Mouse (Mus musculus) midbrain, embryonic 16.5 days (tissue): ENCODE results near the gene Nufip1. TPM values are rescaled to one million over a fixed set of nuclear protein-coding genes. Genes with fewer than 3 reads are reported as not detected.

Experiments
- ATAC-seq: fragments of 200-750 bp; cut with Nextera tagmentation; 2 replicates; pipeline ENCODE4 v1.8.0; 2017; ENCODE audit warnings: moderate TSS enrichment
- H3K27ac ChIP-seq: fragments of 300-500 bp; sonication (generic); 2 replicates; pipeline ENCODE4 v1.5.1; 2014; ENCODE audit warnings: mild to moderate bottlenecking, low read length, mixed read lengths
- H3K27me3 ChIP-seq: fragments of 300-500 bp; sonication (generic); 2 replicates; pipeline ENCODE4 v1.6.1; 2014; ENCODE audit warnings: low read depth, low read length, mixed read lengths; ENCODE audit not compliant: control insufficient read depth, insufficient read depth
- H3K36me3 ChIP-seq: fragments of 300-500 bp; sonication (generic); 2 replicates; pipeline ENCODE4 v1.6.1; 2014; ENCODE audit warnings: mild to moderate bottlenecking, low read length, moderate library complexity, mixed read lengths; ENCODE audit not compliant: control insufficient read depth, insufficient read depth
- H3K4me1 ChIP-seq: fragments of 300-500 bp; sonication (generic); 2 replicates; pipeline ENCODE4 v1.6.1; 2014; ENCODE audit warnings: mild to moderate bottlenecking, low read length, mixed read lengths; ENCODE audit not compliant: control insufficient read depth, insufficient read depth
- H3K4me2 ChIP-seq: fragments of 300-500 bp; sonication (generic); 2 replicates; pipeline ENCODE4 v1.6.1; 2014; ENCODE audit warnings: mild to moderate bottlenecking, low read length, mixed read lengths
- H3K4me3 ChIP-seq: fragments of 300-500 bp; sonication (generic); 2 replicates; pipeline ENCODE4 v1.5.1; 2014; ENCODE audit warnings: low read depth, mild to moderate bottlenecking, low read length, moderate library complexity, mixed read lengths
- H3K9ac ChIP-seq: fragments of 300-500 bp; sonication (generic); 2 replicates; pipeline ENCODE4 v1.6.1; 2014; ENCODE audit warnings: low read depth, low read length, mixed read lengths
- H3K9me3 ChIP-seq: fragments of 300-500 bp; sonication (generic); replicated peaks from 2 replicates; pipeline ENCODE4 v1.6.1; 2014; ENCODE audit warnings: mild to moderate bottlenecking, low read length, mixed read lengths; ENCODE audit not compliant: control insufficient read depth, poor library complexity, severe bottlenecking
- WGBS: fragments of 180-500 bp; shearing (Covaris S2); extraction: QIAGEN DNeasy Blood & Tissue Kit; methylation state at CpG from one replicate; pipeline ENCODE4 v1.1.7; 2014; 5-methylcytosine and 5-hydroxymethylcytosine counted together
- polyA plus RNA-seq: library from polyadenylated mRNA; unstranded; fragments of >200 nt; fragmentation: Nextera tagmentation; extraction: Ambion mirVana; gene quantifications from 2 replicates; pipeline ENCODE4 v1.2.1, GENCODE M21; 2015

The Nufip1 gene
- polyA plus RNA-seq, 1 experiment from 2014 or later, result 13.4 TPM

GRCm38 (mm10) chr14:76149531-76150179 lies 39.0 kb downstream of the Nufip1 start:
- Histone ChIP-seq H3K4me1 (peaks cover 5% of the 10 kb centered on the region; the same call in 1 of the 2 replicates), H3K9ac (no peak overlapping the region), H3K27ac (no peak overlapping the region), H3K9me3 (no peaks in the 10 kb centered on the region), H3K27me3 (no peaks in the 10 kb centered on the region), H3K36me3 (no peaks in the 10 kb centered on the region), H3K4me2 (0 out of 2 replicates have a peak overlapping the region, but pooled peaks have one; percentile 10), H3K4me3 (no peak overlapping the region)
- no peak for ATAC-seq
- 44% methylated on average over 13 of the region's 13 CpGs for WGBS

GRCm38 (mm10) chr14:76150499-76150898 lies 39.8 kb downstream of the Nufip1 start:
- Histone ChIP-seq H3K4me3 (no peak overlapping the region), H3K9ac (no peak overlapping the region), H3K9me3 (no peaks in the 10 kb centered on the region), H3K4me1 (peaks cover 5% of the 10 kb centered on the region; the same call in 1 of the 2 replicates), H3K36me3 (no peaks in the 10 kb centered on the region), H3K4me2 (no peak overlapping the region), H3K27ac (no peak overlapping the region), H3K27me3 (no peaks in the 10 kb centered on the region)
- 79% methylated on average over 11 of the region's 11 CpGs for WGBS
- no peak for ATAC-seq

GRCm38 (mm10) chr14:76151011-76151410 lies 40.3 kb downstream of the Nufip1 start:
- no peak overlapping the region for H3K27ac ChIP-seq
- no peaks in the 10 kb centered on the region for H3K27me3 ChIP-seq
- H3K4me3 ChIP-seq, result no peak overlapping the region
- peaks cover 5% of the 10 kb centered on the region; the same call in 1 of the 2 replicates for H3K4me1 ChIP-seq
- H3K4me2 ChIP-seq, result no peak overlapping the region
- WGBS, result 75% methylated on average over 2 of the region's 2 CpGs
- no peaks in the 10 kb centered on the region for H3K9me3 ChIP-seq
- H3K9ac ChIP-seq, result no peak overlapping the region
- no peaks in the 10 kb centered on the region for H3K36me3 ChIP-seq
- ATAC-seq, result no peak

- WGBS, result 0% methylated on average over 10 of the region's 10 CpGs
- peak overlapping the region; percentile 57 for H3K4me2 ChIP-seq
- H3K9me3 ChIP-seq, result no peaks in the 10 kb centered on the region
- H3K4me3 ChIP-seq, result peak overlapping the region; percentile 59
- peak overlapping the region; percentile 76 for H3K9ac ChIP-seq
- peak overlapping the region; percentile 96 for H3K27ac ChIP-seq
- peaks cover 5% of the 10 kb centered on the region; the same call in 1 of the 2 replicates for H3K4me1 ChIP-seq
- no peaks in the 10 kb centered on the region for H3K27me3 ChIP-seq
- no peaks in the 10 kb centered on the region for H3K36me3 ChIP-seq
- no peak for ATAC-seq
Observed at GRCm38 (mm10) chr14:76151820-76152161, 41.1 kb downstream of the Nufip1 start.

- WGBS, result under 1% methylated on average over 41 of the region's 41 CpGs
- peak overlapping the region; percentile 57 for H3K4me2 ChIP-seq
- no peaks in the 10 kb centered on the region for H3K9me3 ChIP-seq
- no peaks in the 10 kb centered on the region for H3K27me3 ChIP-seq
- H3K4me1 ChIP-seq, result peaks cover 5% of the 10 kb centered on the region; the same call in 1 of the 2 replicates
- H3K36me3 ChIP-seq, result no peaks in the 10 kb centered on the region
- H3K27ac ChIP-seq, result peak overlapping the region; percentile 96
- peak; percentile 94 for ATAC-seq
- H3K9ac ChIP-seq, result peak overlapping the region; percentile 76
- H3K4me3 ChIP-seq, result peak overlapping the region; percentile 59
Observed at GRCm38 (mm10) chr14:76152162-76153002, 41.7 kb downstream of the Nufip1 start.

GRCm38 (mm10) chr14:76153003-76153675 lies 42.4 kb downstream of the Nufip1 start:
- H3K9ac ChIP-seq, result peak overlapping the region; percentile 43
- peak overlapping the region; percentile 96 for H3K27ac ChIP-seq
- H3K27me3 ChIP-seq, result no peaks in the 10 kb centered on the region
- WGBS, result 3% methylated on average over 24 of the region's 24 CpGs
- H3K36me3 ChIP-seq, result no peaks in the 10 kb centered on the region
- H3K9me3 ChIP-seq, result no peaks in the 10 kb centered on the region
- ATAC-seq, result peak; percentile 26; the same call in 1 of the 2 replicates
- H3K4me3 ChIP-seq, result peak overlapping the region; percentile 59
- H3K4me2 ChIP-seq, result peak overlapping the region; percentile 57
- peaks cover 5% of the 10 kb centered on the region; the same call in 1 of the 2 replicates for H3K4me1 ChIP-seq

GRCm38 (mm10) chr14:76153828-76154227 lies 43.1 kb downstream of the Nufip1 start:
- ATAC-seq, result no peak
- 24% methylated on average over 6 of the region's 6 CpGs for WGBS
- no peak overlapping the region for H3K4me3 ChIP-seq

GRCm38 (mm10) chr14:76158192-76158785 lies 47.6 kb downstream of the Nufip1 start:
- WGBS, result 54% methylated on average over 5 of the region's 5 CpGs
- H3K36me3 ChIP-seq, result no peaks in the 10 kb centered on the region
- ATAC-seq, result no peak
- H3K27me3 ChIP-seq, result no peaks in the 10 kb centered on the region
- H3K4me2 ChIP-seq, result no peak overlapping the region
- H3K4me3 ChIP-seq, result no peak overlapping the region
- no peaks in the 10 kb centered on the region for H3K9me3 ChIP-seq
- H3K27ac ChIP-seq, result no peak overlapping the region
- H3K4me1 ChIP-seq, result peaks cover 2% of the 10 kb centered on the region; the same call in 1 of the 2 replicates
- no peak overlapping the region for H3K9ac ChIP-seq

More at GRCm38 (mm10) chr14:76153828-76154227, 43.1 kb downstream of the Nufip1 start:
- Histone ChIP-seq H3K4me2 (no peak overlapping the region; the same call in 1 of the 2 replicates), H3K9ac (no peak overlapping the region), H3K27me3 (no peaks in the 10 kb centered on the region), H3K9me3 (no peaks in the 10 kb centered on the region), H3K36me3 (no peaks in the 10 kb centered on the region), H3K4me1 (peaks cover 5% of the 10 kb centered on the region; the same call in 1 of the 2 replicates), H3K27ac (no peak overlapping the region)
